Mouse (Mus musculus): Measurements from ENCODE around the gene Ciapin1.

- TF ChIP-seq USF1 (IDR thresholded peaks at IDR 0.05; ENCODE audit: low read depth) (no peak), CTCF (IDR thresholded peaks at IDR 0.05; ENCODE audit: control insufficient read depth, insufficient read depth, insufficient read length) (no peak), MYOD1 (IDR thresholded peaks at IDR 0.05; ENCODE audit: control insufficient read depth, insufficient read length, low read depth) (no peak), MAX (IDR thresholded peaks at IDR 0.05) (no peak), FOSL1 (IDR thresholded peaks at IDR 0.05; ENCODE audit: insufficient read depth, low read length, poor library complexity, severe bottlenecking) (no peak), MYOG (IDR thresholded peaks at IDR 0.05; ENCODE audit: control insufficient read depth, extremely low read depth, insufficient read length) (no peak)
Observed at GRCm38 (mm10) chr8:94876820-94877219, 38.7 kb upstream of the Ciapin1 start.
